Mouse (Mus musculus): ENCODE measurements around the gene Bdh2.

The Bdh2 gene

DNA sequence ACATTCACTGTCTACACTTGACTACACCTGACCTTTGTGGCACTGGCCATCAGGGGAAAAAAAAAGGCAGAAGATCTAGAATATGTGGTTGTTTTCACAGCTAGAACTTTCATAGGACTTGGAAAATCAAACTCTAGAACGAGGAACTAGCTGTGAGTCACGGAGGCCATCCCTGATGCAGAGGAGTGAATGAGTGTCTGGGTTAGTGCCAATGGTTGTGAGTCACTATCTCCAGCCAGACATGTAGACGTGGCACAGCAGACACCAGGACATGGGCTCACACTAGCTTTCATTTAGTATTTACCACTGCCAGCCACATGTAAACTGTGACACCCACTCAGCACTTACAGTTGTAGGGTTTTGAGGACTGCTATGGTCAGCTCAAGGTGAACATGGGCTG lies 17.5 kb downstream of the Bdh2 start:
- no peak for DNase-seq (ENCODE audit: low spot score)

DNA sequence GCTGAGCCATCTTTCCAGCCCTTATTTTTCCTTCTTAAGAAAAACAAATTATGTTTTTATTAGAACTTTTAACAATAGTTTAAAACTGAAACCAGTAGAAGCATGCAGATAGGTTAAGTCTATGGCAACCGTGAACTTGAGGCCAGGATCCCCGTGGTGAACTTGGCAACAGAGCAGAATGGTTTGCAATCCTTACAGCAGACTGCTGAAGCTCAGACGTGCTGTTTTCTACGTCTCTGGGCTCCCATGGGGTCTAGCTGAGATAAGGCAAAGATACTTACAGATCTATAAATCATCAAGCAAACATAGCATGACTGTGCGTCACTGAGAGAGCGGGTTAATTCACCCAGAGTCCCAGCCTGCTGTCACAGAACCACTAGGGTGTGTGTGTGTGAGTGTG lies 19.1 kb downstream of the Bdh2 start:
- no peak for DNase-seq (ENCODE audit: low spot score)

DNA sequence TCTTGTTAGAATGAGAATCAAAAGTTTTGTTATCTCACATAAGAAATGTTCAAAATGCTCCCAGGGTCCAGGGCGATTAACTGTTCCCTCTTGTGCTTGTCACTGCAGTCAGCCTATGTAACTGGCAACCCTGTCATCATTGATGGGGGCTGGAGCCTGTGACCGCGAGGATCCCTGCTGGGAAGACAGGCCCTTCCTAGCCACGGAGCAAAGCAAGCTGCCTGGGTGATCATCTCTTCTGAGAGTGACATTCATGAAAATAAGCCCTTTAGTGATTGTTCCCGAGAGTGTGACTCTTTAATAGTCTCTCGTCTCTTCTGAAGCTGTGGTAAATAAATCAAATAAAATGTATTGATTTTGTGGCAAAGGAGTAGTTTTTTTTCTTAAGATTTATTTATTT lies 23.0 kb downstream of the Bdh2 start:
- DNase-seq (ENCODE audit: low spot score), result no peak

DNA sequence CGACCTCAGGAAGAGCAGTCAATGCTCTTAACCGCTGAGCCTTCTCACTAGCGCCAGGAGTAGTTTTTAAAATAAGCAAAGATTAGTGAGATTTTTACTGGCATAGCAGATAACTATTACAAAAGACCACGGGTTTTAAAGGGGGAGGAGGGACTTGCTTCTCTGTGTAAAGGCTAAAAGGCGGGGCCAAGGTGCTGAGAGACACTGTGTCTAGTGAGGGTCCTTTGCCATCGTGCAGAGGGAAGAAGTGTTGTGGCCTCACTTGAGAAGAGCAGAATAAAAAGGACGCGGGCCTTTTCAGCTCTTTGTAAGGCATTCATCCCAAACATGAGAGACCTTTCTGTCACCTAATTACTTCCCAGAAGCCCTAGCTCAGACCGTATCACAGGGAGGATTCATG lies 23.5 kb downstream of the Bdh2 start:
- DNase-seq (ENCODE audit: low spot score), result no peak

- DNase-seq (ENCODE audit: low spot score), result peak; percentile 47
Measured at GRCm38 (mm10) chr3:135307411-135308259, 26.6 kb downstream of the Bdh2 start, which contains the start of gene Slc9b2. Gene Slc9b2 (plus strand): TSS chr3:135307700.

- no peak for DNase-seq (ENCODE audit: low spot score)
Measured at GRCm38 (mm10) chr3:135312916-135313491, 32.0 kb downstream of the Bdh2 start.

- no peak for DNase-seq (ENCODE audit: low spot score)
Measured at GRCm38 (mm10) chr3:135313727-135314126, 32.7 kb downstream of the Bdh2 start.

- DNase-seq (ENCODE audit: low spot score), result no peak
Measured at GRCm38 (mm10) chr3:135314811-135315210, 33.8 kb downstream of the Bdh2 start.

DNA sequence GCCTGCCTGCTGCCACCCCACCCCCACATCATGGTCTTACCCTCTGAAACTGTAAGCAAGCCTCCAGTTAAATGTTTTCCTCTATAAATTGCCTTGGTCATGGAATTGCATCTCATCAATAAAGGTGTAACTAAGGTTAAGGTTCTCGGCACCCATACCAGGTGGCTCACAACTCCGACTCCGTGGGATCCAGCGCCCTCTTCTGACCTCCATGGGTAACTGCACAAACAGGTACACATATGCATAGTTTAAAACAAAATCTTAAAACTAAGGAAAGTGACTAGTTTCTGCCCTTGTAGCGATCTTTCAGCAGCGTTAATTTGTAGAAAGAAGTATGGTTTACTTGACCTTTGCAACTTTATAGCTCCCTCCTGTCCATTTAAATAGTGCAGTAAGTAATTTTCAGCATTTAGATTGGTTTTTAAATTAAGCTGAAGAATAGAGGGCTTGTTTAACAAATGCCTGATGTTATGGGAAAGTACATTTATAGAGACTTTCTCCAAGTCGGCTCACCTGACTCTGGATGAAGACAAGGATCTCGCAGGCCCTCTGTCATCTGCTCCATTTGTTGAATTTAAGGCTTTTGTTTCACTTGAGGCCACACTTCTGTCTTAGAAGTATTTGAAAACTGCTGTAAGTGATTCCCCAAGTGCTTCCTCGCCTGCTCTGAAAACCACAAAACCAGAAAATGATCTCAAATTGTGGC lies 34.9 kb downstream of the Bdh2 start:
- no peak for DNase-seq (ENCODE audit: low spot score)

DNA sequence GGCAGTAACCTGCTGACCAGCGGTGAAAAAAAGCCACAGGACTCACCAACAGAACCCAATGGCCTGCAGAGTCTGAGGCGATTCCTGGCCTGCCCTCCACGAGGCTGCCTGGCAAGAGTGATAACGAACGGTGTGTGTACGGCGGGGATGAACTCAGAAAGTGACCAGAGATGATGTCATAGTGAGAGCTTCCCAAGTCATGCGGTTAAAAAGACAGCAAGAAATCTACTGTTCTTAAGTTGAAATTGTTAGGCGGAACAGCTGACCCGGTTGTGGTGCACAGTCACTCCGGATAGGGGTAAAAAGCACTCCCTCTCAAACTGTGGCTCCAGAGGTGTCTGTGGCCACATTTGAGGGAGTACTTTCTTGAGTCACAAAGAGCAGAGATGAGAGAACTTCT lies 37.3 kb downstream of the Bdh2 start:
- DNase-seq (ENCODE audit: low spot score), result no peak

DNA sequence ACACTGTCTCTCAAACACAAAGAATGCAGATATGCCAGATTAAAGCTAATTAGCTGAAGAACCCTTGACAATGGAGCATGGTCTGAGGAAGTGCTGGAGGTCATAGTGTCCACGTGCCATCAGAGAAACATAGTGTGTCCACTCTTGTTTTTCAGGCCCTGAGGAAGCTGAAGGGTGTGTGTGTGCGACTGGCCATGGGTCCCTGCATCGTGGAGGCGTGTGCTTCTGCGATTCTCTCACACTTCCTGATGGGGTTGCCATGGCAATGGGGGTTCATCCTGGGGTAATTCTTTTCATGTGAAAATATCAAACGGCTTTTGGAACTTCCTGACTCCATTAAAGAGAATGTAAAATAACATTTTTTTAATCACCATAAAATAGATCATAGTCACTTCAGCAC lies 43.3 kb downstream of the Bdh2 start:
- no peak for DNase-seq (ENCODE audit: low spot score)

DNA sequence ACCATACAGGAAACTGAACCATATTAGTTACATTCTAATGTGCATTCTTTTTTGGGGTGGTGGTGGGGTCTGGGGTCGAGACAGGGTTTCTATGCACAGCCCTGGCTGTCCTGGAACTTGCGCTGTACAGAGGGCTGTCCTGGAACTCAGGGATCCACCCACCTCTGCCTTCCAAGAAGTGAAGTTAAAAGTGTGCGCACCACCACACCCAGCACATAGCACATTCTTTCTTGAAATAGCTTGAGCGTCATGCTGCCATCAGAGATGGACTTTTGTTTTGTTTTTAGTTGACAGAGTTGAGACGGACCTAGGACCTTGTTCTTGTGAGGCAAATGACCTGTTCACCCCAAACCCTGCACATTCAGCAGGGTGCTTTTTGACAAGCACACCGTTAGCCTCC lies 46.2 kb downstream of the Bdh2 start:
- no peak for DNase-seq (ENCODE audit: low spot score)

DNA sequence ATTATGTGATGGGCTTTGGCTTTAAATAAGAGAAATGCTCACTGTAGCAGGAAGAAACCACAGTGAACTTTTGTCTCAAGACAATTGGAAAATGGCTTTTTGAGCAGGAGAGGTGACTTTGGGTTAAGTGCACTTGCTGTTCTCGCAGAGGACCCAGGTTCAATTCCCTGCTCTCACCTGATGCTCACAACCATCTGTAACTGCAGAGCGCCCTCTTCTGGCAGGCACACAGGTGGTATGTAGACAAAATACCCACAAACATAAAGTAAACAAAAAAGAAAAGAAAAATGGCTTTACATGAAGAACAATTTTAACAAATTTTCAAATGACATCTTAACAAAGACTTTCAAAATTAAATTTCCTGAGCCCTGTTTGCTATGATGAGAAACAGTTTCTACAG lies 46.6 kb downstream of the Bdh2 start:
- DNase-seq (ENCODE audit: low spot score), result no peak

- peak; percentile 77 for DNase-seq (ENCODE audit: low spot score)
Measured at GRCm38 (mm10) chr3:135328560-135328959, 47.5 kb downstream of the Bdh2 start.

DNA sequence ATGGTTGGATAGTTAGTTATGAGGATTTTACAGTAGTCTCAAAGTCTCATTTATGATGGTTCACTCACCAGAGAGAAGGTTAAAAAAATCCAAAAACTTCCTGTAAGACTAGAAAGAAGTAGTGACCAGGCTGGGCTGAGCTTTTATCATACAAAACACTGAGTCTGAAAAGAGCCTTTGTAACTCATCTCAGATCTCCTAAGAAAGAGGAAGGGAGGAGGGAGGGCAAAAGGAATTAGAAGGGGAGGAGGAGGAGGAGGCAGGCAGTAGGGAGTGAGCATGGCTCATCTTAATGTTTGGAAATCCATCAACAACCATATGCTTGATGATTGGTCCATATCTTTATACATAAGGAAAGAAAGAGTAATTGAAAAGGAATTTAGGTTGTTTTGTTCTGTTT lies 51.7 kb downstream of the Bdh2 start:
- DNase-seq (ENCODE audit: low spot score), result no peak

DNA sequence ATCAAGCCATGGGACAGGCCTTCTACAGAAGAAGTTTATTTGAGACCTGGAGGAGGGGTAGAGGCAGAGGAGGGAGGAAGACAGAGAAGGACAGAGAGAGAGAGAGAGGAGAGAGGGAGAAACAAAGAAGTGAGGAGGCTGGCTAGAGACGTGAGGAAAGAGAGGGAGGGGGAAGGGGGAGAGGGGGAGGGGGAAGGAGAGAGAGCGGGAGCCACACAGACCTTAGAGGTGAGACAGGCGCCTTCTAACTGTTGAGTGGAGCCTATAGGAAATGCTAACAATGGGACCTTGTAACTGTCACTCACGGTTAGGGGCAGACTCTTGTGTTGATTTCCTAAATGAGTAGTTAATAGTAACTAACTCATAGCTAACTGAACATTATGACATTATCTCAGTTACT lies 52.7 kb downstream of the Bdh2 start:
- DNase-seq (ENCODE audit: low spot score), result no peak

DNA sequence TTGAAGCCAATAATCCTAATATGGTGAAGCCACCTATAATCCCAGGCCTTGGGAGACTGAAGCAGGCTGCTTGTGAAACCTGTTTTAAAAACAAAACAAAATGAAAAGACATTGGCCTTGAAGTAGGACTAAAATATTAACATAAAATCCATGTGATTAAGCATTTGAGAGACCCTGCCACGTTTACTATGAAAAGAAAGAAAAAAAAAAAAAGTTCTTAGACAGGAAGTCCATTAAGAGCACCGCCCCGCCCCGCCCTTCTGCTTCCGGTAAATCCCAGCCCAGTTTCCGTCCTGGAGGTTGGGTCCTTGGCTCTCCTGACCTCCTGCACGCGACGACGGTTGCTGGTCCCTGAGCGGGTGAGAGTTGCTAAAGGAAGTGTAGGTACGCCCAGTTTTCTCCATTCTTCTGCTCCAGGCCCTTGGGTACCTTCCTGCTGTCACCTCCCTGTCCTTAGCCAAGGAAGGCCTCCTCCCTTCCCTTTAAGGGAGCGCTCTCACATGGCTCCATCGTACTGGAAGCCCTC lies 66.8 kb downstream of the Bdh2 start, which contains the start of gene Slc9b1:
Slc9b1 (plus strand) TSS at position 291 of the 526 bp plus-strand sequence.
- DNase-seq (ENCODE audit: low spot score), result no peak

GRCm38 (mm10) chr3:135349022-135349421 lies 68.0 kb downstream of the Bdh2 start:
- no peak for DNase-seq (ENCODE audit: low spot score)

- DNase-seq (ENCODE audit: low spot score), result no peak
Measured at GRCm38 (mm10) chr3:135351857-135352256, 70.8 kb downstream of the Bdh2 start.
